Mouse (Mus musculus) kidney, adult 2 months (tissue): ENCODE data around the gene BC030499. TPM values are rescaled to one million over a fixed set of nuclear protein-coding genes. Genes with fewer than 3 reads are reported as not detected.

Source experiments
- DNase-seq: peaks from one replicate; pipeline ENCODE4 v3.0.0; 2021
- H3K27ac ChIP-seq: fragments of 200-500 bp; 2 replicates; pipeline ENCODE4 v1.5.1; 2012; ENCODE audit warnings: low read depth, low read length, control low read depth, inconsistent platforms; ENCODE audit not compliant: insufficient read depth
- H3K27me3 ChIP-seq: fragments of 200-500 bp; replicated peaks from 2 replicates; pipeline ENCODE4 v1.6.1; 2012; ENCODE audit warnings: mild to moderate bottlenecking, moderate library complexity, low read length, inconsistent platforms; ENCODE audit not compliant: control insufficient read depth, insufficient read depth
- H3K36me3 ChIP-seq: fragments of 200-500 bp; 2 replicates; pipeline ENCODE4 v1.6.1; 2012; ENCODE audit warnings: mild to moderate bottlenecking, moderate library complexity, low read length, inconsistent platforms; ENCODE audit not compliant: control insufficient read depth, insufficient read depth
- H3K4me1 ChIP-seq: fragments of 200-500 bp; 2 replicates; pipeline ENCODE4 v1.6.1; 2011; ENCODE audit warnings: low read length; ENCODE audit not compliant: control insufficient read depth, insufficient read depth
- H3K4me3 ChIP-seq: fragments of 200-500 bp; 2 replicates; pipeline ENCODE4 v1.5.1; 2011; ENCODE audit warnings: mild to moderate bottlenecking, low read depth, low read length, control low read depth; ENCODE audit not compliant: insufficient read depth
- CTCF ChIP-seq: fragments of 200-500 bp; conservative IDR thresholded peaks from 2 replicates; pipeline ENCODE4 v1.5.1; 2011; ENCODE audit warnings: low read depth, mild to moderate bottlenecking, control low read depth, low read length, moderate library complexity, mixed read lengths; ENCODE audit not compliant: insufficient read depth, insufficient read length
- POLR2A ChIP-seq: fragments of 200-500 bp; IDR thresholded peaks from one replicate; pipeline ENCODE4 v1.6.1; 2011; ENCODE audit warnings: low read depth, low read length, control low read depth
- WGBS: fragments of 180-500 bp; shearing (Covaris S2); methylation state at CpG from one replicate; pipeline ENCODE4 v1.1.7; 2018; 5-methylcytosine and 5-hydroxymethylcytosine counted together
- polyA plus RNA-seq: library from polyadenylated mRNA; depleted of rRNA; stranded (reverse); fragments of >200 nt; gene quantifications from 2 replicates; pipeline ENCODE4 v1.2.3, GENCODE M21; 2012

BC030499 gene
- polyA plus RNA-seq, 1 experiment: 0.19 TPM

GRCm38 (mm10) chr11:78278853-78279252 is 11.8 kb upstream of the BC030499 start:
- 74% methylated on average over 7 of the region's 7 CpGs for WGBS
- no peak for DNase-seq
- H3K4me1 ChIP-seq: no peaks in the 10 kb centered on the region
- peaks cover 26% of the 10 kb centered on the region for H3K36me3 ChIP-seq
- no peaks in the 10 kb centered on the region for H3K27me3 ChIP-seq
- no peak overlapping the region for H3K27ac ChIP-seq
- TF ChIP-seq CTCF: no peak
- no peak for TF ChIP-seq POLR2A
- no peak overlapping the region for H3K4me3 ChIP-seq

- TF ChIP-seq CTCF (no peak), POLR2A (no peak)
- Histone ChIP-seq H3K36me3 (peaks cover 24% of the 10 kb centered on the region), H3K27me3 (no peaks in the 10 kb centered on the region), H3K4me1 (no peaks in the 10 kb centered on the region), H3K4me3 (no peak overlapping the region), H3K27ac (no peak overlapping the region)
- 79% methylated on average over 4 of the region's 4 CpGs for WGBS
- no peak for DNase-seq
Measured at GRCm38 (mm10) chr11:78279586-78279985, 11.1 kb upstream of the BC030499 start.

- WGBS: 80% methylated on average over 7 of the region's 7 CpGs
- TF ChIP-seq CTCF: no peak
- no peak for TF ChIP-seq POLR2A
- Histone ChIP-seq H3K4me3 (no peak overlapping the region), H3K36me3 (peaks cover 26% of the 10 kb centered on the region), H3K27me3 (no peaks in the 10 kb centered on the region), H3K4me1 (no peaks in the 10 kb centered on the region), H3K27ac (no peak overlapping the region)
- no peak for DNase-seq
Measured at GRCm38 (mm10) chr11:78289146-78289763, 1.4 kb upstream of the BC030499 start.

- H3K4me1 ChIP-seq: no peaks in the 10 kb centered on the region
- no peaks in the 10 kb centered on the region for H3K27me3 ChIP-seq
- TF ChIP-seq POLR2A (no peak), CTCF (no peak)
- H3K27ac ChIP-seq: no peak overlapping the region
- no peaks in the 10 kb centered on the region; the same call in 1 of the 2 replicates for H3K36me3 ChIP-seq
- H3K4me3 ChIP-seq: no peak overlapping the region
- DNase-seq: no peak
- 81% methylated on average over 6 of the region's 6 CpGs for WGBS
Measured at GRCm38 (mm10) chr11:78294585-78294984, 3.9 kb downstream of the BC030499 start.

GRCm38 (mm10) chr11:78300917-78301316 is 10.3 kb downstream of the BC030499 start:
- DNase-seq: no peak
- 66% methylated on average over 7 of the region's 7 CpGs for WGBS
- H3K4me1 ChIP-seq: no peaks in the 10 kb centered on the region
- H3K27ac ChIP-seq: no peak overlapping the region
- TF ChIP-seq POLR2A (no peak), CTCF (no peak)
- no peaks in the 10 kb centered on the region for H3K36me3 ChIP-seq
- H3K27me3 ChIP-seq: no peaks in the 10 kb centered on the region
- H3K4me3 ChIP-seq: peak overlapping the region; percentile 34

GRCm38 (mm10) chr11:78301357-78302084 is 10.9 kb downstream of the BC030499 start, which contains the start of gene Spag5:
Spag5 (plus strand) TSS chr11:78301529.
- Histone ChIP-seq H3K4me3 (peak within 1 kb of the TSS; percentile 54), H3K36me3 (no peaks in the 10 kb centered on the region), H3K27ac (no peak within 1 kb of the TSS), H3K27me3 (no peaks in the 10 kb centered on the region), H3K4me1 (no peaks in the 10 kb centered on the region)
- TF ChIP-seq CTCF (no peak), POLR2A (no peak)
- peak; percentile 94 for DNase-seq
- 1% methylated on average over 49 of the region's 49 CpGs for WGBS

- Histone ChIP-seq H3K27me3 (no peaks in the 10 kb centered on the region), H3K27ac (no peak overlapping the region), H3K4me3 (no peak overlapping the region), H3K36me3 (no peaks in the 10 kb centered on the region), H3K4me1 (no peaks in the 10 kb centered on the region)
- no peak for DNase-seq
- 88% methylated on average over 4 of the region's 4 CpGs for WGBS
- TF ChIP-seq CTCF: no peak
- TF ChIP-seq POLR2A: no peak
Measured at GRCm38 (mm10) chr11:78305272-78305671, 14.6 kb downstream of the BC030499 start.
